Mouse (Mus musculus): ENCODE results near the gene Glud1. TPM values are rescaled to one million over a fixed set of nuclear protein-coding genes. Genes with fewer than 3 reads are reported as not detected.

Glud1 gene
- 87.3 and 89.9 TPM in 2 replicates for total RNA-seq (2012; rRNA removed)
- 116 and 118 TPM in 2 replicates for total RNA-seq (2014; rRNA removed)
- polyA plus RNA-seq (2012; ENCODE audit: insufficient read length, low read depth): 134 and 143 TPM in 2 replicates

DNA sequence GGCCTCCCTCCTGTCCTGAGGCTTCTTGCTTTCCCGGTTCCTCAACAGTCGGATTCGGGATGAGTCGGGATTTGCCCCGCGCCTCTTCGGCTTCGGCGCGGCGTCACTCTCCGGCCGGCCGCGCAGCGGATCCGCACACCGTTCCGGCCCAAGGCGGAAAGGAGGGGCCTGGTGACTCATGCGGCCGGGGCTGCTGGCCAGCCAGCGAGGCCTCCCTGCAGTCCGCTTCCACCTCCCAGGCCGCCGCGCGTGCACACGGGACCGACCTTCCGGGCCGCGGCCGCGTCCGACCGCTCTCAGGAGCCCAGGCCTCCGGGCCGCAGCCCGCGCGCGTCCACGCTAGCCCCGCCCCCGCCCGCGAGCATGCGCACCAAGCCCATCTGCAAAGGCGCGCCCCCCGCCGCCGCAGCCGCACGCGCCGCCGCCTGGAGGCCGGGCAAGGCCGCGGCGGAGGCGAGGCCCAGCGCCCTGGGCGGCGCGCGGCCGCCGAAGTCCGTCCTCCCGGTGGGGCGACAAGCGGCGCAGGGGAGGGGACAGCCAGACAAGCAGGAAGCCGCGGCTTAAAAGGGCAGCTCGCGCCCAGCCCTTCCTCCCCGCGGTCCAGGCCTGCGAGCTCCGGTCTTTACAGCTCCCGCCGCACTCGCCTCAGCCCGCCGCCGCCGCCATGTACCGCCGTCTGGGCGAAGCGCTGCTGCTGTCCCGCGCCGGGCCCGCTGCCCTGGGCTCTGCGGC, at the start of gene Glud1, which contains the start of gene Shld2:
Gene Glud1 (plus strand): TSS at position 494 of the 732 bp plus-strand sequence.
Gene Shld2 (minus strand): TSS at position 260 of the 732 bp plus-strand sequence.
- peak within 1 kb of the TSS; percentile 91 for H3K4me2 ChIP-seq (ENCODE audit: insufficient read depth, low read depth, poor library complexity, severe bottlenecking)
- dilution Hi-C loops (cut with MboI; ENCODE audit: extremely low pct_ligation_motif_present, extremely low pct_unique_long_range_greater_than_20kb, low sequenced_read_pairs): no loop called here
- in situ Hi-C loops (cut with MboI; ENCODE audit: low pct_ligation_motif_present, low pct_unique_long_range_greater_than_20kb, low sequenced_read_pairs): no loop called here
- H3K27ac ChIP-seq (ENCODE audit: insufficient read depth, low read depth): peak within 1 kb of the TSS; percentile 82
- H3K9me3 ChIP-seq (replicated peaks; ENCODE audit: low read length): no peaks in the 10 kb centered on the region
- H3K36me3 ChIP-seq (replicated peaks in 1 of 2; ENCODE audit: control insufficient read depth in 1 of 2, insufficient read depth in 1 of 2, low read length in 1 of 2): peaks cover 0 to 23% of the 10 kb centered on the region in 2 experiments
- no peaks in the 10 kb centered on the region for H3K27me3 ChIP-seq (replicated peaks)
- peak; percentile 78 for TF ChIP-seq ZMIZ1 (IDR thresholded peaks at IDR 0.05; ENCODE audit: low read depth, low read length)
- peak; percentile 98 for TF ChIP-seq NRF1 (IDR thresholded peaks at IDR 0.05; ENCODE audit: low read depth, low read length)
- TF ChIP-seq CTCF (conservative IDR thresholded peaks at IDR 0.05 in 1 of 2, IDR thresholded peaks at IDR 0.05 in 1 of 2; ENCODE audit: low read depth in 2 of 2, low read length in 2 of 2): no peak
- no peak for TF ChIP-seq RCOR1 (conservative IDR thresholded peaks at IDR 0.05; ENCODE audit: low read depth, low read length)
- peak; percentile 56; the same call in 1 of the 2 replicates for TF ChIP-seq MXI1 (IDR thresholded peaks at IDR 0.05; ENCODE audit: low read depth, low read length)
- peak; percentile 84 for TF ChIP-seq NELFE (IDR thresholded peaks at IDR 0.05; ENCODE audit: low read depth, low read length)
- TF ChIP-seq ELF1 (IDR thresholded peaks at IDR 0.05; ENCODE audit: low read depth, low read length): peak; percentile 87
- peak; percentile 90 for TF ChIP-seq TBP (conservative IDR thresholded peaks at IDR 0.05; ENCODE audit: low read depth, low read length)
- TF ChIP-seq EP300 (IDR thresholded peaks at IDR 0.05; ENCODE audit: low read length): 0 out of 2 replicates have a peak, but pooled peaks have one; percentile 12
- TF ChIP-seq BHLHE40 (IDR thresholded peaks at IDR 0.05; ENCODE audit: low read depth, low read length): peak; percentile 92
- no peak for TF ChIP-seq CHD1 (IDR thresholded peaks at IDR 0.05; ENCODE audit: low read depth, low read length)
- no peak for TF ChIP-seq MAX (IDR thresholded peaks at IDR 0.05; ENCODE audit: low read length)
- TF ChIP-seq MEF2A (IDR thresholded peaks at IDR 0.05; ENCODE audit: borderline replicate concordance, low read depth, low read length): peak; percentile 8; the same call in 1 of the 2 replicates
- peak; percentile 82 for TF ChIP-seq UBTF (IDR thresholded peaks at IDR 0.05; ENCODE audit: low read depth, low read length)
- TF ChIP-seq POLR2A (IDR thresholded peaks at IDR 0.05; ENCODE audit: low read depth, low read length): peak; percentile 73
- TF ChIP-seq MYC (IDR thresholded peaks at IDR 0.05; ENCODE audit: low read depth, low read length): no peak; the same call in 1 of the 2 replicates
- TF ChIP-seq TCF12 (IDR thresholded peaks at IDR 0.05; ENCODE audit: low read depth, low read length): peak; percentile 76
- no peak for TF ChIP-seq CHD2 (IDR thresholded peaks at IDR 0.05; ENCODE audit: low read length)
- peak; percentile 44 for TF ChIP-seq HCFC1 (IDR thresholded peaks at IDR 0.05; ENCODE audit: low read depth, low read length)
- H3K79me2 ChIP-seq (replicated peaks; ENCODE audit: control insufficient read depth, extremely low read depth, insufficient read depth, poor library complexity, severe bottlenecking): peaks cover 36% of the 10 kb centered on the region
- peak; percentile 89 for DNase-seq (ENCODE audit: extremely low read depth)
- peak within 1 kb of the TSS; percentile 94 for H3K9ac ChIP-seq (ENCODE audit: insufficient read depth, low read depth)
- peaks cover 4 to 44% of the 10 kb centered on the region in 2 experiments; a peak in 3 of 4 replicates for H3K4me1 ChIP-seq (ENCODE audit: control insufficient read depth in 1 of 2, insufficient read depth in 2 of 2)
- H3K4me3 ChIP-seq (replicated peaks in 1 of 3; ENCODE audit: low read depth in 2 of 3, low read length in 2 of 3, poor library complexity in 1 of 3): peak within 1 kb of the TSS; percentile 69 to 99 (median 74)

DNA sequence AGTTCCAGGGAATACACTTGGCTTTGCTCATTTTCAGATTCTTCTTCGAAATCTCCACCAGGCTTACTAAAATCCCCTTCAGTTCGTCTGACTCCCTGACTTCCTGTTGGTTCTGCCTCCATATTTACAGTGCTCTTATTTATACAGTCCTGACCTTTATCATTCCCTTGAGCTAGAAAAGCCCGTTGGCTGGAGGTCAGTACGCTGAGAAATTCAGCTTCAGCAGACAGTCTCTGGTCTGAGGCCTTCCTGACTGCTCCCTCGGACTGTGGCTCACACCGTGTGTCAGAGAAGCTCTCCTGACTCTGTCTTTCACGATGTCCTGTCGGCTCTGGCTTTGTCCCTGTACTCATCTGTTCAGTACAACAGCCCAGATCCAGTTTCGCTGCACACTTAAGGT, 42.5 kb upstream of the Glud1 start:
- Histone ChIP-seq H3K36me3 (replicated peaks in 1 of 2; ENCODE audit: control insufficient read depth in 1 of 2, insufficient read depth in 1 of 2, low read length in 1 of 2) (peaks cover 0 to 23% of the 10 kb centered on the region in 2 experiments), H3K4me2 (ENCODE audit: insufficient read depth, low read depth, poor library complexity, severe bottlenecking) (no peak overlapping the region), H3K4me3 (replicated peaks in 1 of 3; ENCODE audit: low read depth in 2 of 3, low read length in 2 of 3, poor library complexity in 1 of 3) (no peak overlapping the region), H3K27me3 (replicated peaks) (no peaks in the 10 kb centered on the region), H3K9ac (ENCODE audit: insufficient read depth, low read depth) (no peak overlapping the region), H3K4me1 (ENCODE audit: control insufficient read depth in 1 of 2, insufficient read depth in 2 of 2) (no peaks in the 10 kb centered on the region), H3K79me2 (replicated peaks; ENCODE audit: control insufficient read depth, extremely low read depth, insufficient read depth, poor library complexity, severe bottlenecking) (no peaks in the 10 kb centered on the region; the same call in 1 of the 2 replicates), H3K9me3 (replicated peaks; ENCODE audit: low read length) (no peaks in the 10 kb centered on the region), H3K27ac (ENCODE audit: insufficient read depth, low read depth) (no peak overlapping the region)
- no peak for TF ChIP-seq HCFC1 (IDR thresholded peaks at IDR 0.05; ENCODE audit: low read depth, low read length)
- no peak for TF ChIP-seq RAD21 (IDR thresholded peaks at IDR 0.05; ENCODE audit: low read depth, low read length)
- TF ChIP-seq MAX (IDR thresholded peaks at IDR 0.05; ENCODE audit: low read length): no peak
- TF ChIP-seq MEF2A (IDR thresholded peaks at IDR 0.05; ENCODE audit: borderline replicate concordance, low read depth, low read length): no peak
- TF ChIP-seq USF2 (conservative IDR thresholded peaks at IDR 0.05; ENCODE audit: low read depth, low read length): no peak
- no peak for TF ChIP-seq JUND (conservative IDR thresholded peaks at IDR 0.05; ENCODE audit: low read depth, low read length)
- DNase-seq (ENCODE audit: extremely low read depth): no peak
- dilution Hi-C loops (cut with MboI; ENCODE audit: extremely low pct_ligation_motif_present, extremely low pct_unique_long_range_greater_than_20kb, low sequenced_read_pairs): no loop called here
- in situ Hi-C loops (cut with MboI; ENCODE audit: low pct_ligation_motif_present, low pct_unique_long_range_greater_than_20kb, low sequenced_read_pairs): no loop called here
